Mouse (Mus musculus): ENCODE measurements around the gene Parg.
"Not testable (repeated sequence)": the region's sequence is repeated elsewhere in the genome, so short reads cannot be mapped to it uniquely, and the experiment has no call there.

The Parg gene

DNA sequence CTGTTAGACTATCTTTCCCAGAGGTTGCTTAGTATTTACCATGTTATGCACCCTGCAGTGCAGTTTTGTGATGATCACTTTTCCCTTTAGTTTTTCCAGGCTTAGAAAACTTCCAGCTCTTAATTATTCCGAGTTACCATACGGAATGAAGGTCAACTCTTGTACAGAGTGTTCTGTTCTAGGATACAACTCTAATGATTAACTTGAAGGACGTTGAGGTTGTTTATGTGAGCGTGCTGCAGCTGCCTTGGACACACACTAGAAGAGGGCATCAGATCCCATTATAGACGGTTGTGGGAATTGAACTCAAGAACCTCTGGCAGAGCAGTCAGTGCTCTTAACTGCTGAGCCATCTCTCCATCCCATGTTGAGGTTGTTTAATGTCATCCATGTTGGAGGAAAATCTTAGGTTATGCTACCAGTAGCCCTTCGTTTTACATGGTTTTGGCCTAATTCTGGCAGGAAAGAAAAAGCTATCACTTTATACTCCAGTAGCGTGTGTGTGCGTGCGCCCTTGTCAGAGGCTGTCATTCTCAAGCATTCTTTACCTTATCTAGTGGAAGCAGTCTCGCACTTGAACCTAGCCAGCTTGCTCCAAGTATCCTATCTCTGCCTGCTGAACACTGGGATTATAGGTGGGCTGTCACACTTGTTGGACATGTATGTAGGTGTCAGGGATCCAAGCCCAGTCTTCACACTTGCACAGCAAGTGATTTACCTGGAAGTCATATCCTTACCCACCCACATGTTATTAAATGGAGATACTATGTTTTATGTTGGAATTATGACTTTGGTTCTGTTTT lies 22.2 kb upstream of the Parg start:
- DNase-seq (ENCODE audit: low spot score in 2 of 2), result no peak

- DNase-seq (ENCODE audit: low spot score in 2 of 2), result no peak
Observed at GRCm38 (mm10) chr14:32180861-32181260, 20.9 kb upstream of the Parg start.

DNA sequence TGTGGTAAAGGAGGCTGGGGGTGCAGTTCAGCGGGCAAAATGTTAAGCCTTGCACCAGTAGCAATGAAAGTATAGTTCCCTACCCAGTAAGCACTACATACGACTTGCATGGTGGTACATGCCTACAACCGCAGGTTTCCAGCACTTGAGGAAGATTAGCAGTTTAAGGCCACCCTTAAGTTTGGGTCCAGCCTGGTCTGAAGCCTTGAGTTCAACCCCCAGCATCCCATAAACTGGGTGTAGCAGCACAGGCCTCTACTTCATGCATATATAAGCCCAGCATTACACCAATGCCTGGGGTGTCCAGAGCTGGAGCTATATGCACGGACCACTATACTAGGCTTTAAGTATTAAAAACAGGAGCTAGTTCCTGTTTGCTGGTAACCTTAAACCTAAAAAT lies 17.9 kb upstream of the Parg start:
- DNase-seq (ENCODE audit: low spot score in 2 of 2), result no peak

DNA sequence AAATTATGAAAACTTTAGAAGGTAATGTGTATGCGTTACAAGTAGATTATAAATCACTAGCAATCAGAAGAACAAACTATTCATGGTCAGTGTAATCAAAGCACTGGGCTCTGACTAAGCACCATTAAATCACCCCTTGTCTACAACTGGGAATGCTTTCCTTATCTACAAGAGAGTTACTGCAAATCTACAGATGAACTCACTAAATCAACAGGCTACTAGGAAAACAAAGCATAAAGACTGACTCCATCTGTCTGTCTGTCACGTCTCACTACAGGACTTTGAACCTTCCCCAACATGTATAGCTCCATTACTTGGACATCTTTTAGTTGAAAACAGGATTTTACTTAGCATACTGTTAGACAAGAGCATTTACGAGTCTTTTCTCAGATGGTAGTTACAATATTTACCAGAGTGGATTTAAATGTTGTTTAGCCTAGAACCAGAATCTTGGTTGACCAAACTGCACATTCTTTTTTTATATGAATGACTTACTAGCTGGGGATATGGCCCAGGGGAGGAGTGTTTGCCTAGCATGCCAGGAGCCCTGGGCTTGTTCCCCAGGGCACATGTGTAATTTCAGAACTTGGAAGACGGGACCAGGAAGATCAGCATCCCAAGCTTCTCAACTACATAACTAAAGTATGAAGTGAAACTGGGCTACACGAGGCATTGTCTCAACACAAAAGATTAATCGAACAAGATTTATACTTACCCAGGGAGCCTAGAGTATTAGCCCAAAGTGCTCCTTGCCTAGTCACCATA lies 10.9 kb upstream of the Parg start:
- no peak for DNase-seq (ENCODE audit: low spot score in 2 of 2)

DNA sequence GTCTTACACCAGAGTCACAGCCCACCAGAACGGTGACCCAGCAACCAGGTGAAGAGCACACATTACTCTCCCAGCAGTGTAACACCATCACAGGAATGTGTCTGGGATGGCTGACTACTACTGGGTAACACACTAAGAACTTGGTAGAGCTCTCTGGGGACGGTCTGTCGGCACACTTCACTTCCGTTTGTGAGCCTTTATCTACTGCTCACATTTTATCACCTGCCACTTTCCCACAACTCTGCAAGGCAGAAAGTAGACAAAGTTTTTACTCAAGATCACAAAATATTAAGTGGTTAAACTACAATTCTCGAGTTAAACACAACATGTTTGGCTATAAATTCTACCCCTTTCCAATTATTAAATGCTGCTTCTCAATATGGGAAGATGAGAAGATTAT lies 9.8 kb upstream of the Parg start:
- DNase-seq (ENCODE audit: low spot score in 2 of 2), result no peak

GRCm38 (mm10) chr14:32192437-32192836 lies 9.3 kb upstream of the Parg start:
- DNase-seq (ENCODE audit: low spot score in 2 of 2), result peak; percentile 15 to 60

- DNase-seq (ENCODE audit: low spot score in 2 of 2), result not testable (repeated sequence)
Observed at GRCm38 (mm10) chr14:32193557-32193956, 8.2 kb upstream of the Parg start.

DNA sequence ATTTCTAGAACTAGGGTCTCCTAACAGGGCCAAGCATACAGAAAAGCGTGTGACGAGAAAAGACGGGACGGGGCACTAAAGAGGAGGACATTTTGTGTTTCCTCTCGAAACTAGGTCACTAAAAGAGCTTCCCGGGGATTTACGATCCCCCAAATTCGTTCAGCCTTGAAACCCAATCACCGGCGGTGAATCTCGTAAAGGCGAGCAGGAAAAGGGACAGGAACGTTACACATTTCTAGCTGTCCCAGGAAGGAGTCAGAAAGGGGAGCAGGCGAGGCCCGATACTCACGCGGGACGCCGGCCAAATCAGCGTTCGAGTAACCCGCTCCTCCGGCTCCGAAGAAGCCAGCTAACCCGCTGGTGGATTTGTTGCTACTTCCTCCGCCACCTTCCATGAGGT lies 395 bp upstream of the Parg start:
- DNase-seq (ENCODE audit: low spot score in 2 of 2), result no peak

DNA sequence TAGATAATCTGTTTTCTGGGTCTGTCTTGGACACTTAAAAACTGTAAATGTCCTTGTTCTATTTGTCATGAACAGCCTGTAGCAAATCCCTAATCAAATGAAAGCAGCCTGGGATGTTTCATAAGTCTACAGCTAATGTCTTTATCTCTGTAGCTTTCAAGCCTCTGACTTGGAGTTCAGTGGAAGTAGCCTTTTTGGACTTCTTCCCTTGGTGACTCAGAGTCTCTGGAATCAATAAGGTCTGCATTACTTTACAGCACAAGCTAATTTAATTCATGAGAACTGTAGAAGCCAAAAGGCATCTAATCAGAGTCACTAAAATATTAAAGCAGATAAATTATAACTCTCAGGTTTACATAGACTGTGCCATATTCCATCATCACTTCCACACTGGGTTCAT lies 24.9 kb downstream of the Parg start:
- no peak for DNase-seq (ENCODE audit: low spot score in 2 of 2)

DNA sequence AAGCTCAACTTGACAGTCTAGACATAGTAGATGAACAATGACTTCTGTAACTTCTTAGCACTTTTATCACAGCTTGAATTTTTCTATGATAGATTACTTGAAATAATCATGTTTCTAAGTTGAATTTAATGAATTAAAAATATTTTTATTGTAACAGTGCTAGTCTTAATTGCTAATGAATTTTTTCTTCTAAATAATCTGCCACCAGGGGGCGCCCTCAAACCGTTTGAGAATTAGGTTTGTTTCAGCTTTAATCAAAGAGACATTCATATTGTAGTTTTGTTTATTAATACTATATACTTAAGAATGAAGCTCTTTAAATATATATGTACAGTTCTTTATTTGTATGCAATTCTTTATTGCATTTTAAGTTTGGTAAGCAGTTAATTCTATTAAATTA lies 27.2 kb downstream of the Parg start:
- peak; percentile 22 to 24 for DNase-seq (ENCODE audit: low spot score in 2 of 2)

DNA sequence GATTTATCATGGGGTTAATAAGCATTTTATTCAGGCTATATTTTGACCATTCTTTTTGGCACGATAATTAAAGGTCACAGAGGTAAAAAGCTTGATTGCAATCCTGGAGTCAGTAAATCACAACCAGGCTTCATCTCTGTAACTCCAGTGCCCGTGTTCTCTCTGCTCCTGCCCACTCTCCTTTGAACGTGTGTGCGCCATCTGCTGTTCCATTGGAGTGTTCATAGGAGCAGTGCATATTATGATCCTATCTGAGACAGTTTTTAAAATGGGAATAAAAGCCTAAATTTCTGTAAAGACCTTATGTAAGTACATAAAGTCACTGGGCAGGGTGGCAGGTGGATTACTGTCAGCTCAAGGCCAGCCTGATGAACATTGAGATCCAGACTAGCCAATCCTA lies 40.7 kb downstream of the Parg start:
- no peak for DNase-seq (ENCODE audit: low spot score in 2 of 2)

GRCm38 (mm10) chr14:32246019-32246418 lies 44.3 kb downstream of the Parg start:
- no peak for DNase-seq (ENCODE audit: low spot score in 2 of 2)

- no peak for DNase-seq (ENCODE audit: low spot score in 2 of 2)
Observed at GRCm38 (mm10) chr14:32249616-32250015, 47.9 kb downstream of the Parg start.

DNA sequence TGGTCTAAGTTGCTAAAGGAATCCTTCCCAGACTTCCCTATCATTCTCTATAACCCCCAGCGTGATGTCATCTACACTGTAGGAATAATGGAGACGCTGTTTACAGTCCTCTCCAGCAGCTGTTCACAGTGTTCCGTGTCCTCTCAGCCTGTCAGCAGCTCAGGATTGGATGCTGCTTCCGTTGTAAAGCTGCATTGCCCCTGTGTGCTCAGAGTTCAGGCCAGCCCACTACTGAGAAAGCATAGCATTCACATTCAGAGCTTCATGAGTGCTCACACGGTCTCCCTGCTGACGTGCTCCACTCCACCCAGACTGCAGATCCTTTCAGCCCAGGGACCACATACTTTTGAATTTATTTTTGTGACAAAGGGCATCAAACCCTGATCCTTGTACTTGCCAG lies 59.1 kb downstream of the Parg start:
- no peak for DNase-seq (ENCODE audit: low spot score in 2 of 2)

GRCm38 (mm10) chr14:32261741-32262140 lies 60.0 kb downstream of the Parg start:
- DNase-seq (ENCODE audit: low spot score in 2 of 2), result no peak

- DNase-seq (ENCODE audit: low spot score in 2 of 2), result no peak
Observed at GRCm38 (mm10) chr14:32268999-32269398, 67.2 kb downstream of the Parg start.

DNA sequence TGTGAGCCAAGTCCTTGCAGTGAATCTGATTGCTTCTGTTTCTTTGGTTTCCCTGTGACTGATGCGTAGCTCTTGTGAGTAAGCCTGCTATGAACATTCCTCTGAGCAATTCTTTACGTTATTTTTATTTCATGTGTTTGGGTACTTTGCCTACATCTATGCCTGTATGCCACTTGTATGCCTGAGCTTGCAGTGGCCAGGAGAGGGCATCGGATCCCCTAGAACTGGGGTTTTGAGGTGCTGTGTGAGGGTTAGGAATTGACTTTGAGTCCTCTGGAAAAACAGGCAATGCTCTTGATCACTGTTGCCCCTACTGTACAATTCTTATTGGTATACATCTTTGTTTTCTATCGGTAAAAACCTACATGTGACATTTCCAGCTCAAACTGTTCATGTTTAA lies 67.8 kb downstream of the Parg start:
- no peak for DNase-seq (ENCODE audit: low spot score in 2 of 2)

GRCm38 (mm10) chr14:32301622-32302021 lies 99.9 kb downstream of the Parg start:
- no peak for DNase-seq (ENCODE audit: low spot score in 2 of 2)

DNA sequence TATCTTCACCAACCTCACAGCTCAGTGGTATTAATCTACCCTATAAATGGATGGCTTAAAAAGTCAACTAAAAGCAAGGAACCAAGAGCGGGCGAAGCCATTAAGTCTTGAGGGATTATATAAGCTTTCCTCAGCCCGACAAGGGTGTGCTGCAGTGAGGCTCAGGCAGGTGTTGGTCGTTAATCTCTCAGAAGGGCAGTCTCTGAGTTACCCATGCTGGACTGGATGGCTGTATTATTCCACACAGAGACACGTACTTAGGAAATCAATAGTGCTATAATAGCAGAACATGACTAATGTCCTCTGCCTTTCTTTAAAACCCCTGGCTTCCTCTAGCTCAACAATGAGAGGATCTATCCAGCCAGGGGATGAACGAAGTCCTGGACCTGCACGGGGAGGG lies 100.7 kb downstream of the Parg start:
- no peak for DNase-seq (ENCODE audit: low spot score in 2 of 2)

DNA sequence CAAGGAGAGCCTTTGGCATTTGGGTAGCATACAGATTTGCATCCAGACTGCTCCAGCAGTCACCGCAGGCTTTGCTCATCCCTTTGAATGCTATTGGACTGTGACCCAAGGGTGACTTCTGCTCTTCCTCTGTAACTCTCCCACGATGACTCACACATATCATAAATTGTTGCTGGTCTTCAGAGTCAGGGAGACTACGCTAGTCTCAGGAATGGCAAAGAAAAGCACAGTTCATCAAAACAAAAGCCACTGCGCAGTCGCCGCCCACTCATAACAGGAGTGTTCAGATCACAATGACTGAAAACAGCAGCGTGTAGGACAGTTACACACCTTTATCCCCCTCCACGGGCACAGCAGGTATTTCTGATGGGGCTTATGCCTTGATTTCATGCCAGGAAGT lies 103.2 kb downstream of the Parg start:
- DNase-seq (ENCODE audit: low spot score in 2 of 2), result no peak

GRCm38 (mm10) chr14:32309876-32310275 lies 108.1 kb downstream of the Parg start:
- peak in 1 of 2 experiments; percentile 27 for DNase-seq (ENCODE audit: low spot score in 2 of 2)

DNA sequence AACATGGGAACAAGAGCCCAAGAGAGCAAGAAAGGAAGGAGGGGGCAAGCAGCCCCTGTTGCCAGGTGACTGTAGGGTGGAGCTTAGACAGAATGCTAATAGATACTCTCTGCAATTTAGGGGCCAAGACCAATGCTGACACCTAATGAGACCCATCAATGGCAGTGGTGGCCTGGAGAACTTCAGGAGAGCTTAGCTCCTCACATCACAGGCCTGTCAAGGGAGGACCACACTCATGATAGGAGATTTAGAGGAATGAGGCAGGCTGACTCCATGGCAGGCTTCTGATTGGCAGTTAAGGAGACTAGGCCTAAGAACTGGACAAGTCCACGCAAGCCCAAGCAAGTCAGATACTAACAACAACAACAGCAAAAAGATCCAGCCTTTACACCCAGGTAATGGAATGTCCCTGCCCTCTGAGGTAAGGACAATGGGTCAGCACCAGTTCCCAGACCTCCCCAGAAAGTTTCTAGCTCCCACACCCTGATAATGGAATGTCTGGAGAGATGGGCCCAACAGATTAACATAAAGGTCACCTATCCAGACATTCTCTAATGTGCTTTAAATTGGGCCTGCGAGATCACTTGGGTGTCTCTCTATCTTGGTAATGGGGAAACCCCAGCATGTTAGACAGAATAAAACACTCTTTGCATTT lies 109.8 kb downstream of the Parg start:
- no peak for DNase-seq (ENCODE audit: low spot score in 2 of 2)

- no peak for DNase-seq (ENCODE audit: low spot score in 2 of 2)
Observed at GRCm38 (mm10) chr14:32317822-32318221, 116.1 kb downstream of the Parg start.
